Mouse (Mus musculus) cerebellum, adult (tissue): ENCODE measurements around the gene Lemd2.
A peak's percentile ranks its signal among the peaks of the same experiment; 100 is the strongest.

Experiments used
- ATAC-seq: cut with Nextera tagmentation; 2 replicates; pipeline ENCODE4 v1.9.2; 2017; ENCODE audit warnings: mild to moderate bottlenecking, moderate library complexity, mixed read lengths; ENCODE audit not compliant: insufficient number of reproducible peaks, low FRiP score, low TSS enrichment

Lemd2 gene

GRCm38 (mm10) chr17:27166901-27167300 lies 37.4 kb downstream of the Lemd2 start:
- no peak for ATAC-seq

GRCm38 (mm10) chr17:27165054-27165773 lies 39.1 kb downstream of the Lemd2 start:
- ATAC-seq, result no peak

GRCm38 (mm10) chr17:27160905-27161304 lies 43.4 kb downstream of the Lemd2 start:
- no peak for ATAC-seq

GRCm38 (mm10) chr17:27159169-27159568 lies 45.1 kb downstream of the Lemd2 start:
- no peak for ATAC-seq

- no peak for ATAC-seq
Observed at GRCm38 (mm10) chr17:27158439-27158838, 45.8 kb downstream of the Lemd2 start.

- ATAC-seq, result no peak
Observed at GRCm38 (mm10) chr17:27155752-27156151, 48.5 kb downstream of the Lemd2 start.

- no peak for ATAC-seq
Observed at GRCm38 (mm10) chr17:27154881-27155280, 49.4 kb downstream of the Lemd2 start.

- ATAC-seq, result peak; percentile 58; the same call in 1 of the 2 replicates
Observed at GRCm38 (mm10) chr17:27154256-27154655, 50.0 kb downstream of the Lemd2 start.

GRCm38 (mm10) chr17:27153773-27154193 lies 50.5 kb downstream of the Lemd2 start:
- ATAC-seq, result no peak

- ATAC-seq, result no peak
Observed at GRCm38 (mm10) chr17:27152976-27153723, 51.1 kb downstream of the Lemd2 start.

- no peak for ATAC-seq
Observed at GRCm38 (mm10) chr17:27151411-27151810, 52.9 kb downstream of the Lemd2 start.

GRCm38 (mm10) chr17:27150871-27151270 lies 53.4 kb downstream of the Lemd2 start:
- no peak for ATAC-seq

GRCm38 (mm10) chr17:27146323-27146923 lies 57.8 kb downstream of the Lemd2 start:
- ATAC-seq, result no peak

- no peak for ATAC-seq
Observed at GRCm38 (mm10) chr17:27144152-27144551, 60.1 kb downstream of the Lemd2 start.

GRCm38 (mm10) chr17:27141971-27142450 lies 62.3 kb downstream of the Lemd2 start:
- ATAC-seq, result no peak

- no peak for ATAC-seq
Observed at GRCm38 (mm10) chr17:27140262-27140661, 64.0 kb downstream of the Lemd2 start.
